Mouse (Mus musculus) WW6 (cell line): ENCODE measurements at regions not wholly inside any gene's neighbourhood (a gene's known extent, or its start where the extent isn't known, plus 50 kb on each side); places are given as distances from the start of the nearest gene placed in this dataset.

ENCODE experiments used
- DNase-seq: peaks from one replicate; pipeline ENCODE4 v3.0.0-alpha.2; 2013; ENCODE audit warnings: low read depth, low spot score

DNA sequence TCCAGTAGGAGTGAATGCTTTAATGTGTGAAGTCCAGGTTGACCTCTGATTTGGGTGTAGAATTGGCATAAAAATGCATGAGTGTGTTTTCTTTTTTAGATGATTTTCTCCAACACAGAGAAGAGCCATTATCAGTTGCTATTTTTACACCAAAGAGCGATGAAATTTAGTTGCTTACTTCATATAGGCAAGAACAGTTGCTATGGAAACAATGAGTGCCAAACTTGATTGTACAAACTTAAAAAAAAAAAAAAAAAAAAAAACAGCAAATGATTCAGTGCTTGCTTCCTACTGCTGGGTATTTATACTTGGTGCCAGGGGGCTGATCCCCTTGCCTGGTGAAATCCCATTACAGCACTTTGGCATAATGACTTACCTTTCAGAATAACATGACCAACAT, 268.0 kb downstream of the Sec23a start:
- DNase-seq, result no peak

DNA sequence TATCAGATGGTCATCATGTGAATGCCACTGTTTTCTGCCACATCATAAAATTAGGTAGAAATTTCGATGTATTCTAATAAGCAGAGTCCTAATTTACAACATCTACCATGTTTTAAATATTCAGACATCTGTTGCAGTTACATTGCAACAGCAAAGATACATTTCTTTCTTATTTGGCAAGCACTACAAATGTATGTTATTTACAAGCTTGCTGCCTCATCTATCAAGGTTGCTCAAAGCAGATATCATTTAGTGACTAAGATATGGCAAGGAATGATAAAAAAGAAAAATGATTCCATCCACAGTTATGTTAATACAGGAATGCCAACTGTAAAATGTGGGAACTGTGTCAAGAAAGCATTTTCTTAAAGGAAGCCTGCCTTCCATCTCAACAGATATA, 283.7 kb downstream of the Sec23a start:
- DNase-seq, result no peak

DNA sequence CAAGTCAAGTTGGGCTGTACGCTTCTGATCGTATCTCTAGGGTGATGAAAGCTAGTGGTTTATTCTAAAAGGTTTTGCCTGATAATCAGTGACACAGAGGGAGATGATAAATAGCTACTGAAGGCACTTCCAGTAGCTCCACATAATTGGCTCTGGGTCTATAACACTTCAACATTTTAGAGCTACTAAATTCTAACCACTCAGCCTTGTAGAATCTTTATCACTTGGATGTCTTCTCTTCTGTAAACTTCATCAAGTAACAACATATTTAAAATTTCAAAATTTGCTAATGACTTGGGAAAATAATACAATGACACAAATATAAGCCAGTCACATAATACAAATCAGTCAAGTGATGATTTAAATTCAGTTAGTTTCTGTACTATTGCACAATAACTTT, 284.3 kb downstream of the Sec23a start:
- no peak for DNase-seq

DNA sequence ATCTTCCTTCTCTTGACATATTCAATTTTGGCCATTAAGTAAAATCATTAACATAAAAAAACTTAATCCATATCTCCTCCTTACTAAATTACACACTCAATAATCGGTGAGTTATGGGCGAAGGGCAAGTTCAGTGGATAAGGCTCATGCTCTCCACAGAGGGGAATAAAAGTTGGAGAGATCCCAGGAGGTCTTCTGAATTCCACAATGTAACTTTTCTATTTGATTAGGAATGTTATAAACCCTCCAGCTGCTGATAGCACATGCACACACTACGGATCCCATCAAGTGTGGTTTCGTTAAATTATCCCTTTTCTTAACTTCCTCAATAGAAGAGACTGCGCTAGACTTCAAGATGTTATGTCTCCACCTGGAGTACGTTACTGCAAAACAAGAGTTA, 293.9 kb downstream of the Sec23a start:
- no peak for DNase-seq

DNA sequence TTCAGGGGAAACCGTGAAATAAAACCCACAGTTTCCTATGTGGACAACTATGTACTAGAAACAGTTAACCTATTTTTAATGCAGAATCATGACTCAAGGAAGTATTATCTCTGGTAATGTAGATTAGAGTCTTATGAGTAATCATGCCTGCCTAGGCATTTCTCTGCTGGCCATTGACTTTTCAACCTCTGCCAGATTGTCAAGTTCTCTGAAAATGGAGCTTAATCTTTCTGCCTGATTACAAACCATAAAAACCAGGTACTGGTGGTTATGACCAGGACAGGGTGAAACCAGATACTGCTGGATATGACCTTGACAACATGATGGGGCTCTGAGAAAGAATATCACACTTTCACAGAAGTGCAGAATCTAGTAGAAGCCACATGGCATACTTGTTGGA, 297.6 kb downstream of the Sec23a start:
- DNase-seq, result no peak

DNA sequence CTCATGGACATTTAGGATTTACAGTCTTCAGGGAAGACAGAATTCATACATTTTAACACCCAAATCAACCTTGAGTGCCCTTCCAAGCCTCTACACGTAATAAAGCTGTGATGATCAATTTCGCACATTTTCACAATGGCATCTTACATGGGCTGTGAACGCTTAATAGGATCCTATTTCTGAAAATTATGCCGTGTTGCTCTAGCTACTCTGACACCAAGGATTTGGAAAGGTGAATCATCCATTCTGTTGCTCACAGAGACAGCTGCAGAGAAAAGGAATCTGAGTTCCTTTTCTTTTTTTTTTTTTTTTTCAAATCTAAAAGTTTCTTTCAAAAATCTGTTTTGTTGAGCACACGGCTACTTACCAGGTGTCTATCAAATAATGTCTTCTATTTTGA, 316.1 kb downstream of the Sec23a start:
- no peak for DNase-seq

DNA sequence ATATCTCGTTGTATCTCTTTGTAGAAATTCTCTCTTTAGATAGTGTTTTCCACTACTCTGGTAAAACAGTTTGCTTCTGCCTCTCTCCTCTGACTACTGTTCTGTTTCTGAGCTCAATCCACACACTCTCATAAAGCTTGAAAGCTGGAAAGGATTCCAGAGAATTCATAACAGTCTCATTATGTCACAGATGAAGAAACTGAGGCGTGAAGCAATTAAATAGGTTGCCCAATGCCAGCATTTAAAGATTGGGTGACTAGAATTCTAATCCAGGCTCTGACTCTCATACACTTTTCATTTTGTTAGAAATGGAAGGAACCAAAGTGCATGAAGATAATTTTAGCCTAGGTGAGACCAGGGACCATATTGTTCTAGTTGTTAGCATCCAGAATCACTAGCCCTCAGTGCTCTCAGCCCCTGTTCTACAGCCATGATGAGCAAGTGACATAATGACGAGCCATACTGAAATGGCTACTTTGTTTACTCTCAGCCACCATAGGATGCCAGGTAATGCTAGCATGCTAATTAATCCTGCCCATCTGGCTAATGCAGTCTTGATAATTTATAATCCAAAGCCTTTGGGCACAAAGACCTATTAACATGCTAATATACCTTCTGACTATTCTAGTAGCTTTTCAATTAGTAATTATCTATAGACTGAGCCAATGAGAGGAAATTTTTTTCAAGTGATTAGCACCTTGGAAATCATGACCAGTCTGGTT, 341.7 kb downstream of the Sec23a start:
- no peak for DNase-seq

DNA sequence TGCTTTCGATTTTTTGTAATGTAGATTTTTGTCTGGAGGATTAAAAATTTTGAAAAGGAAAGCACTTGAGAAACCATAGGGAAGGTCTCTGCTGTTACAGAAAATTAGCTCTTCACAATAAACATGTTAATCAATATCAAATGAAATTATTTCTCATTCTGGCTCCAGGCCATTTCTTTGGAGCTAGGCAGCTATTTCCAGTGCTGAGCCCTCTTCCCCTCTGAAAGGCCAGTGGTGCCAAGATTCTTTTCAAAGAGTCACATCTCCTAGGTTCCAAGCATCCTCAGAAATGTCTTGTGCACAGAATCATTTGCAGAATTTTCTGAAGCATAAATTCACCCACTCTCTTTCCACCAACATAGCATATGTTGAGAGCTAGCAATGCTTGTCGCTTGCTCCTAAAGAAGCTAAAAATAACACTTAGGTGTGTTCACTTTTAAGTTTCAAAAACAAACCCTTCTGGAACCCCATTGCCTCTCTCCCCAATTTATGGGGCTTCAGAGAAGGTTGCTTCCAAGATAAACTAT, 357.2 kb downstream of the Sec23a start:
- no peak for DNase-seq

DNA sequence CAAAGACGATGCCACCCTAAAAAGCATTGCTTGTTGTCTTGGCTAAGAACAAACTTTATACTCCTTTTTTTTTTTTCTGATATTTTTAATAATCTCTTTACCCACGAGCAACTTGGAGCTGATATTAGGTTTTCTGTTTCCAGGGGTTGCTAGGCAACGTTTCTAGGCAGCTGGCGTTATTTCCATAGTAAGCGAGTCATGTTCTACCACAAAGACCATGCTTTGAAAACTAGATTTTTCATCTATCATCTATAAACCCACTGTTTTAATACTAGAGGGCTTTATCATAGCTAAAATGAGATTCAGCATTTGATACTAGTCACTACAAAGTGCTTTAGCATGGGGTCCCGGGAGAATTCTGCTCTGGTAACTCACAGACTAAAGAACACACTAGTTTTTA, 358.1 kb downstream of the Sec23a start:
- no peak for DNase-seq

DNA sequence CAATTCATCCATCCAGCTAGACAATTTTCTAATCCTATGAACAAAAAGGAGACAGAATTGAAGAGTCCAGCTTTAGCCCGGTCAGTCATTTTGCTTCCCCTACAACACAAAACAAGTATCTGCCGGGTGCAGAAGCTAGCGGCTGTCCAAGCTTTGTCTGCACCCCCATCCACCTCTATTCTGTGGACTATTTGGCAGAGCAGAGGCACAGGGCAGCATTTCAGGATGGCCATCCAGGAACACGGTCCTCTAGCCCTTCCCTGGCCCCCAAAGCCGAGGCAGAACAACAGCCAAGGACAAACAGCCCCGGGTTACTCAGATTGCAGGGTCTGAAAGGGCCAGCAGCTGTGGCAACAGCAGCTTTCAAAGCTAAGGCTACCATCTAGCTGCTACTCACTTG, 358.6 kb downstream of the Sec23a start:
- DNase-seq, result no peak

DNA sequence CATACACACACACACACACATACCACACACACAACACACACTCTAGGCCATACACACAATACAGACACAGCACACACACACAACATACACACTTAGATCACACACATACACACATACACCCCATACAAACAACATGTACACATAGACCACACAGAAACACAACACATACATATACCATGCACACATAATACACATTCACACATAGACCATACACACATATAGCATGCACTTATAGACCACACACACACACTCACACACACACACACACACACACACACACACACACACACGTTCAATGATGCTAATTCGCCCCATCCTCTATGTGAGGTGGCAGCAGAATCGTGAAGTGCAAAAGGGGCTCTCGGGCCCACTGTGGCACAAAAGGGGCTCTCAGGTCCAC, 359.1 kb downstream of the Sec23a start:
- no peak for DNase-seq

DNA sequence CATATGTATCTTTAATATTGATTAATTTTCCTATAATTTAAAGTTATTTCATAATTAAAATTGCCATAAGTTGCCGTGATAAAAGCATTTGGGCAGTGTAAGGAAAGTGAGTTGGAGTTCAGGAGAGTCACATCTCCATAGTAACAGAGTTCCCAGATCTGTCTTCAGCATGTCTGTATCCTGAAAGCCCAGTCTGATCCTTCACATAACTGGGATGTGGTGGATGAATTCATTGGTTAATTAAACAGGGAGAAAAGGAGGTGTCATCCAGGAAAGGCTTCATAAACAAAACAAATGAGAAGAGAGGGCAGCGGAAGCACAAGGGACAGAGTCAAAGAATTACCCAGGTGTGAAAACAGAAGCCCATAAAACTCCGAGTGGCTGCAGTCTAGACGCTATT, 363.5 kb downstream of the Sec23a start:
- no peak for DNase-seq

DNA sequence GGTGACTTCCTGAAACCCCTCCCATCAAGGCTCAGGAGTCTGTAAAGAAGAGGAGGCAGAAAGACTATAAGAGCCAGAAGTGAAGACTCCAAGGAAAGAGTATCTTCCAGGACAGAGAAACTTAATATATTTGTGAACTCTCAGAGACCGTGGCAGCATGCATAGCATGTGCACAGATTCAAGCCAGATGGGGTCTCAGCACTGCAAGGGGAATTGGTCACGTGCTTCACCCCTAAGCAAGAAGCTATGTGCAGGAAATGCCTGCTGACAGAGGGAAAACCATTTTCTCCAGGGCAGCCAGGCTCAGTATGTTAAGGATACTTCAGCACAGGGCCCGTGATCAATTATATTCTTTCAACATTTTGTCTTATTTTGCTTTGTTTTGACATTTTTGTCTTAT, 368.0 kb downstream of the Sec23a start:
- DNase-seq, result no peak

DNA sequence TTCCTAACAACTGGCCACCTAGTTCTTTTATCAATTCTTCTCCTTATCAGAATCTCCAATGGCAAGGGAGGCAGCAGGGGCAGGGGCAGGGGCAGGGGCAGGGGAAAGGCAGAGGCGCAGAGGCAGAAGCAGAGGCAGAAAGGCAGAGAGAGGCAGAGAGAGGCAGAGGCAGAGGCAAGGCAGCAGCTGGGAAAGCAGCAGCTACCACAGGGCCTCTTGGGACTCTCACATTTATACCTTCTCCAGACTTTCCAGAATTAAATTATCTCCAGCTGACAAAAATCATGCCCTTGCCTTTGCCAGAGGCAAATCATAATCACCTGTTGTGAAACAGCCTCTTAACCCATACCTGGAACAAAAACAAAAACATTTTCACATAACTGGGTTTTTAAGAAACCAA, 370.4 kb upstream of the Clec14a start:
- no peak for DNase-seq

DNA sequence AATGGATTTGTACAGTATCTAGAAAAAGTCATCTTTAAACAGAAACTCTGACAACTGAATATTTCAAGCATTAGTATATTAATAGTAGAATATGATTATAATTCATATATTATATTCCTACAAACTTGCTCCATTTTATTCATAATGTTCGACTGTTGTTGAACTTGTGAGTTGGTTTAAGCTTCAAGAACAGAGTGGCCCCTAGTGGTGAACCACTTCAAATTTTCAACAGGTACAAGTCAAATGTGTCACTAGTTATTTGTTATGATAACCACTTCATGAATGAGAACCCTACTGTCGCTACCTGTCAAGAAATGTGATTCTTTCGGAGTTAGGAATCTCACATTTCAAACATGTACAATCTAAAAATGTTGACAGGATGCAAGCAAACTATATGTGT, 369.2 kb upstream of the Clec14a start:
- no peak for DNase-seq

DNA sequence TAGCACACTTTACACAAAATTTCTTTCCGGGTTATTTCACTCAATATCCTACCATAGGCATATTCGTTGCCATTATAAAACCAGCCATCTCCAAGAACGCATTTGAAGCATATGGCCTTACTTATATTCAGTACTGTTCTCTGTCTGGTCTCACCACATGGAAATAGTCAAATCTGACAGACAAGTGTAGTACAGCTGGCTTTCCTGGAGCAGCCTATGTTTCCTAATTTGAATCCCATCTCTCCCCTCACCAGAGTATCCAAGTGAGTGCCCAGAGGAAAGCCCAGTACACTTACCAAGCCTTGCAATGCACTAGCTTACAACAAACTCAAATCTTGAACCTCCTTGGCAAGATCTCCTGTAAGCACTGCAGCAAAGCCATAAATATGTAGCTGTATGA, 363.4 kb upstream of the Clec14a start:
- no peak for DNase-seq

DNA sequence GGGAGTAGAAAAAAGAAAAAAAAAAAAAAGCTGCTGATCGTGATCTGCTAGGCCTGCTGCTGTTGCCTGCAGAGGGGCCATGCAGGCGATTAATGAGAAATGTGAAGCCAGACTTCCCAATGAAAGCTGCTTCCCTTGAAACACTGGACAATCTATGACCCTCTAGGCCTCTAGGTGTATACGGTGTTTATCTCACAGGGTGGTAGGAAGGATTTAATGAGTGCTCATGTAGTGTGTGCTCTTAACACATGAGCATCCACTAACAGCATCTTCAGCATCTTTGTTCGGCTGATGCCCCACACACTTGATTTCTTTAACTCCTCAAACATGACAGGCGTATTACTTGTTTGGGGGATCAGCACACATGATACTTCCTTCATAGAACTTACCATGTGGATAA, 359.7 kb upstream of the Clec14a start:
- no peak for DNase-seq

DNA sequence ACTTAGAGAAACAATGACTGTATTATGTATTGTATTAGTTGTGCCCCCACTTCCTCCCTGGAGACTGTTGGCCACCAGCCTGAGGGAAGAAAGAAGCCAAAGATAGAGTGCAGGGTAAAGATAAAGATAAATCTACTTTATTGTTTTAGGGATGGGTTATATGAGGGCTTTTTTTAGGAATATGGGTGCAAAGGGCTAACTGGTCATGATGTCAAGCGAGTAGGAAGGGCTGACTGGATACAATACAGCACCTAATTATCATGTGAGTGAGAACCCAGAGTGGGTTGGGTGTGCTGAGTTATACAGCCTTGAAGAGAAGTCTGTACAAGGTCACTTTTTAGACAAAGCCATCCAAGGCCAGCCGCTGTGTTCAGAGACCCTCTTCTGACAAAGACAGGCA, 356.1 kb upstream of the Clec14a start:
- no peak for DNase-seq

DNA sequence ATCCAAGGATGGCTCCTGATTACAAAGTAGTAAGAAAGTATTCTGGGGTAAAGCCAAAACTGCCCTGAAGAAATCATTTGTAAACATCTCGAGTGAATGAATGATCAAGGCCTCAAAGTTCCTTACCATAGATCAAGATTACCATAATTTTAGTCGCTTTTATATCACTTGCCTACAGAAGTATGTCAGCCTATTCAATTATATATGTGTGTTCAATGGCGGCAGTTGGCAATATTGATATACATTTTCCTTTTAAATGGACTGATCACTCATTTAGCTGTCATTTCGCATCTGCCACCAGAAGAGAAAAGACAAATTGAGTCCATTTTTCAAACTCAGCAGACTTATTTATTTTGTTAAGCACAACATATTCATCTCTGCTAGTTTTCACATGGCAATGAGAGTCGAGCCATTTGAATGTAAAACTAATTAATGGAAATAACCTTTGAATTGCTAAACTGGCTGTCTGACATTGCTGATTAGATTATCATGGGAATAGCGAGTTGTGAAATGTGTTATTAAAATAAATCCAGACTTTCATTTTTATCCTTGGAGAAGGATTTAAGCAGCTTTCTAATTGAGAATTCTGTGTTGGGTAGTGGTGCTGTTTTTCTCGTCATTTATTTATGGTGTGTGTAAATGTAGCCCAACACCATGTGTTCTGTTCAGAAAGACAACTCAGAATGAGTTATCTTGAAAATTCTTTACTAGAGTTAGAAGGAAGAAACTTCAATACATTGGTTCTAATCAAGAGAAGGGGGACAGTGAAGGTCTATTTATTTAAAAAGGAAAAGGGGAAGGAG, 350.6 kb upstream of the Clec14a start:
- DNase-seq, result no peak

DNA sequence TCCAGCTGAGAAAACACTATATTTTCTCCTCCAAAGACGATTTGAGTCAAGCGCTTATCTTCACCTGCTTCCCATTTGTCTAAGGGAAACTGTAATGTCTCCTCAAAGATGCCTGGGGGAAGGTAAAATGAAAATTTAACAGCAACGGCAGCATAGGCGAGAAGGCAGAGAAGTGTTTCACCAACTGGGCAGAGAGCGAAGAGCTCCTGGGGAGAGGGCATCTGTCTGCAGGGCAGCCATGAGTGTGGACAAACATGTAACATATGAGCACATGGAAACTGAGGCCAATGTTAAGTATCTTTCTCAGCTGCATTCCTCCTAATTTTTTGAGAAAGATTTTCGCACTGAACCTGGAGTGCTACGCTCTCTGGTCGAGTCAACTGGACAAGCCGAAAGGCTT, 325.7 kb upstream of the Clec14a start:
- DNase-seq, result no peak

DNA sequence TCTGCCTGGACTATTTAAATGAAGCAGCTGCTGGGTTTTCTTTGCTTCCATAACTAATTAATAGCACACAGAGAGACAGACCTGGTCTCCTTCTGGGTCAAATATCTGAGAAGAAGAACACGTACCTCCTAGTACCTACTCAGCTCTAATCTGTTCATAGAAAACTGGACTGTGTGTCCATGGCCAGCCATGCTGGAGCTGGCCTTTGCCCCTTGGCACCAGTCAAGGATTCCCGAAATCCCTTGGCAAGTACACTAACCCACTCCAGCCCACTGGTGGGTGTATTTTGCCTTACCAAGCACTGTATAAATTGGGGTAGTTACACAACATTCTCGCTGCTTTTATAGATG, 322.4 kb upstream of the Clec14a start:
- no peak for DNase-seq

DNA sequence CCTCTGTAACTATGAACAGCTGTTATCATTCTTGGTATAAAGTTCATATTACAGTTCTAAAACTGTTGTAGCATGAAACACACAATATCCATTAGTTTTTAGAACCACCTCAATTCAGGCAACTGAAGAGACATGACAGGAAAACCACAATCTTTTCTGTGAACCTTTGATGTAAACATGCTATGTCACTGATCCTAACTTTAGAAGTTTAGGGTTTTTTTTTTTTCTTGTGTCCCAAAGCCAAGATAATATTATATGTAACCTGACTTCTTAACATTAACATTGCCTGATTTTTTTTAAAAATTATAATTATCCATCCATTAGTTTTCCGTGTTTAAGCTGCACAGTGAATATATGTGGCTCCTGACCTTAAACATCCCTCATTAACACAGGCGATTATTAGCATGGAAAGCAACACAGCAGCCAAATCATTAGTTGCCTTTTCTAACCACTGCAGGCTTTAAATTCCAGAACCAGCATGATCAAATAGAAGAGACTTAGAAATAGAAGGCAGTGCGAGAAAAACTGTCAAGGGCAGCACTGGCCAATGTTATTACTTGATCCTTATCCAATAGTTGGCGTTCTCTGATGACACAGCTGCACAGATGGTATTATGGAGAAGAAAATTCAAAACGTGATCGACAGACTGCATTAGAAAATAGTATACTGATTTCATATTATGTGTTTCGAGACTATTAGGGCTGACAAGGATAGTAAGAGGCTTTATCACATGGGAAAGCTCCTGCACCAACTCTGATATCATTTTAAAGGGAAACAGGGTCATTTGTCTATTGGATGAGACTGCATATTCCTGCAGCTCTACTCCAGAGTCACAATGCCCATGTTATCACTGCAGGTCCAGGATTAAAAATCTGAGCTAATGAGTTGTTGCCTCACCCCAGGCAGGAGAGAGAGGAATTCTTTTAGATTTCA, 321.7 kb upstream of the Clec14a start:
- DNase-seq, result no peak
